In the genomic region with DNA sequence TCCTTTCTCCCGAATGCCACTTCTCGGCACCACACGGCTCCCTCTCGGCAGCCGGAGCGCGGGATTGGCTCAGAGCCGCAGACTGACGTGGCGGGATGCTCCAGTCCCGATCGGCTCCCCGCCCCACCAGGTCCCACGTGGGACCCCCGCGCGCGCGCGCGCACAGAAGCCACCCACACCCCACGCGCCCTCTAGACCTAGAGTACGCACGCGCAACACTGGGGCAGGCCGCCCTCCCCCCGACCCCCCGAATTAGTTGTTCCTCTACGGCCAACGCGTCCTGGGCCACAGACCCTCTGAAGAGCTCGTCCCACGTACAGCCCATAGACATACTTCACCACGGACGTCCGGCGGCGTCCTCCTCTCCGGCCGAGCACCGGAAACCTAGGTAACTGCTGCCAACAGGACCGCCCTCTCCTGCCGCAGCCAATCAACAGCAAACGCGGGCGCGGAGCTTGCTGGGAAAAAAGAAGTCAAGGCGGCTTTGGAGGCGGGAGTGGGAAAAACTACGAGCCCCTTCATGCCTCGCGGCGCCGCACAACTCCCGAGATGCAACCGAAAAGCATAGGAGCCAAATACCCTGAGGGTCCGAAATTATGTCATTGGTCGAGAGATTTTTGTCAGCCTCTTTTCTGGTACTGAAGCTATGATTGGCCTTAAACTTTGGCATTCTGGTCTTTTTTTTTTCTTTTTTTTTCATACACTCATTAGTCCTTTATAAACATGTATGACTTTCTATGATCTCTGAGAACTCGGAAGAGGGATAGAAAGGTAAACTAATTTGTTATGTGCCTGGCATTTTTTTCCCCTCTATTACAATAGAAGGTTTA, we compare ENCODE assay signal across 8 mouse cellular contexts. TPM values are rescaled to one million over a fixed set of nuclear protein-coding genes. Genes with fewer than 3 reads are reported as not detected.
A peak's percentile ranks its signal among the peaks of the same experiment; 100 is the strongest.
DNase-seq lines count a peak whose midpoint lies in the region; ATAC-seq and TF ChIP-seq lines count a peak whose summit lies in the region.

A gene (minus strand): TSS at position 428 of the 830 bp plus-strand sequence.

- H3K27ac ChIP-seq in hindbrain, embryonic 13.5 days: peak within 1 kb of the TSS; percentile 94

- peak within 1 kb of the TSS; percentile 90 for H3K9ac ChIP-seq in hindbrain, embryonic 13.5 days

- POLR2A ChIA-PET in Patski (lab: Charles Lee): interaction anchor here (0.5 to 1.5 kb wide), 5 partner anchors 10 to 45 kb away, joined by 3 to 5 read pairs (median 3); a partner anchor contains a TSS

- in situ Hi-C loops in Patski (cut with MboI; ENCODE audit: low pct_unique_long_range_greater_than_20kb): no loop called here

- H3K4me2 ChIP-seq in hindbrain, embryonic 13.5 days: peak within 1 kb of the TSS; percentile 95

- under 1% methylated on average over 60 of the region's 60 CpGs for WGBS in hindbrain, embryonic 13.5 days

- H3K4me1 ChIP-seq in hindbrain, embryonic 13.5 days (replicated peaks): peaks cover 32% of the 10 kb centered on the region

- ATAC-seq in Patski: peak; percentile 84
- ATAC-seq in hindbrain, embryonic 13.5 days (ENCODE audit: low FRiP score): peak; percentile 97

- H3K4me3 ChIP-seq in hindbrain, embryonic 13.5 days: peak within 1 kb of the TSS; percentile 71

- peak; percentile 95 for DNase-seq in Patski (ENCODE audit: low read depth, low spot score)
- DNase-seq in cerebellum, postnatal 14 days: peak; percentile 99
- peak; percentile 95 to 96 for DNase-seq in frontal cortex, postnatal 14 days (ENCODE audit: low spot score in 2 of 2)
- peak; percentile 90 to 96 for DNase-seq in layer of hippocampus, postnatal 25 days (ENCODE audit: extremely low spot score in 1 of 2, low spot score in 1 of 2)
- peak; percentile 98 for DNase-seq in lung, postnatal 25 days (ENCODE audit: low spot score)
- peak; percentile 98 for DNase-seq in retina, embryonic 14.5 days (ENCODE audit: low spot score)
- DNase-seq in thymus, postnatal 4 days: peak; percentile 94

- no peaks in the 10 kb centered on the region for H3K9me3 ChIP-seq in hindbrain, embryonic 13.5 days

- TF ChIP-seq CTCF in Patski (IDR thresholded peaks at IDR 0.05): no peak

- CTCF ChIA-PET in Patski (lab: Charles Lee): no interaction called here

- no peaks in the 10 kb centered on the region for H3K27me3 ChIP-seq in Patski
- no peaks in the 10 kb centered on the region for H3K27me3 ChIP-seq in hindbrain, embryonic 13.5 days

- peaks cover 51% of the 10 kb centered on the region for H3K36me3 ChIP-seq in hindbrain, embryonic 13.5 days

RNA-seq across cellular contexts. Expression of the gene that starts here (rescaled TPM):
- polyA plus RNA-seq in Patski (2021): 51.2 TPM
- 56.8 and 58.1 TPM in 2 replicates for polyA plus RNA-seq in hindbrain, embryonic 13.5 days (2015; fragmentation: Nextera tagmentation; extraction: Ambion mirVana)
- 10 to 100 TPM; 44.0 to 44.1 TPM for total RNA-seq in layer of hippocampus, postnatal 25 days (2021)

Comparison
In these comparisons a context has a peak if more than half of its experiments do, and no peak if none do; other contexts are left out.
1. Peak in every context shown above with its lines: DNase-seq, ATAC-seq, H3K4me3 ChIP-seq and H3K27ac ChIP-seq.